Mouse (Mus musculus) midbrain, embryonic 10.5 days (tissue): ENCODE data around the gene Morc3. TPM values are rescaled to one million over a fixed set of nuclear protein-coding genes. Genes with fewer than 3 reads are reported as not detected.
A peak's percentile ranks its signal among the peaks of the same experiment; 100 is the strongest.
"Not testable (repeated sequence)": the region's sequence is repeated elsewhere in the genome, so short reads cannot be mapped to it uniquely, and the experiment has no call there.

Experiments
- DNase-seq: peaks from one replicate; pipeline ENCODE4 v3.0.0-alpha.2; 2017; ENCODE audit warnings: low spot score
- H3K27ac ChIP-seq: fragments of 300-500 bp; sonication (generic); replicated peaks from 2 replicates; pipeline ENCODE4 v1.5.1; 2016; ENCODE audit warnings: mild to moderate bottlenecking
- H3K27me3 ChIP-seq: fragments of 300-500 bp; sonication (generic); 2 replicates; pipeline ENCODE4 v1.6.1; 2016; ENCODE audit warnings: low read depth, mild to moderate bottlenecking; ENCODE audit not compliant: poor library complexity, severe bottlenecking
- H3K36me3 ChIP-seq: fragments of 300-500 bp; sonication (generic); 2 replicates; pipeline ENCODE4 v1.6.1; 2016; ENCODE audit warnings: mild to moderate bottlenecking, moderate library complexity
- H3K4me1 ChIP-seq: fragments of 300-500 bp; sonication (generic); 2 replicates; pipeline ENCODE4 v1.6.1; 2016
- H3K4me3 ChIP-seq: fragments of 300-500 bp; sonication (generic); 2 replicates; pipeline ENCODE4 v1.5.1; 2016; ENCODE audit warnings: mild to moderate bottlenecking, moderate library complexity
- H3K9me3 ChIP-seq: fragments of 300-500 bp; sonication (generic); replicated peaks from 2 replicates; pipeline ENCODE4 v1.6.1; 2016; ENCODE audit warnings: mild to moderate bottlenecking
- WGBS: fragments of 180-500 bp; shearing (Covaris S2); methylation state at CpG from one replicate; pipeline ENCODE4 v1.1.7; 2016; 5-methylcytosine and 5-hydroxymethylcytosine counted together
- polyA plus RNA-seq: library from polyadenylated mRNA; unstranded; fragments of >200 nt; fragmentation: Nextera tagmentation; extraction: Ambion mirVana; gene quantifications from 2 replicates; pipeline ENCODE4 v1.2.1, GENCODE M21; 2016

Gene Morc3
- polyA plus RNA-seq, 1 experiment from 2014 or later, result 29.5 TPM

GRCm38 (mm10) chr16:93822433-93823225 lies 9.3 kb upstream of the Morc3 start:
- H3K36me3 ChIP-seq, DNase-seq, H3K27ac ChIP-seq, H3K27me3 ChIP-seq, H3K4me1 ChIP-seq, H3K4me3 ChIP-seq: not testable (repeated sequence)
- peaks cover 15% of the 10 kb centered on the region; the same call in 1 of the 2 replicates for H3K9me3 ChIP-seq
- WGBS, result 88% methylated on average over 5 of the region's 8 CpGs

GRCm38 (mm10) chr16:93824799-93825198 lies 7.1 kb upstream of the Morc3 start:
- Histone ChIP-seq H3K4me3 (no peak overlapping the region), H3K36me3 (no peaks in the 10 kb centered on the region), H3K27me3 (no peaks in the 10 kb centered on the region), H3K4me1 (no peaks in the 10 kb centered on the region), H3K27ac (no peak overlapping the region), H3K9me3 (peaks cover 15% of the 10 kb centered on the region)
- DNase-seq, result no peak
- WGBS, result 88% methylated on average over 4 of the region's 4 CpGs

- Histone ChIP-seq H3K4me1 (no peaks in the 10 kb centered on the region), H3K9me3 (peaks cover 15% of the 10 kb centered on the region), H3K36me3 (no peaks in the 10 kb centered on the region), H3K27me3 (no peaks in the 10 kb centered on the region), H3K4me3 (no peak overlapping the region), H3K27ac (no peak overlapping the region)
- 89% methylated on average over 4 of the region's 4 CpGs for WGBS
- DNase-seq, result no peak
These were observed 6.5 kb upstream of the Morc3 start for GRCm38 (mm10) chr16:93825463-93825862.

GRCm38 (mm10) chr16:93826054-93826453 lies 5.9 kb upstream of the Morc3 start:
- Histone ChIP-seq H3K4me3 (no peak overlapping the region), H3K36me3 (no peaks in the 10 kb centered on the region), H3K27ac (no peak overlapping the region), H3K4me1 (no peaks in the 10 kb centered on the region), H3K9me3 (peaks cover 15% of the 10 kb centered on the region), H3K27me3 (peaks cover 4% of the 10 kb centered on the region; the same call in 1 of the 2 replicates)
- WGBS, result 65% methylated on average over 11 of the region's 11 CpGs
- DNase-seq, result no peak

- not testable (repeated sequence) for DNase-seq, H3K27ac ChIP-seq, H3K4me1 ChIP-seq, H3K27me3 ChIP-seq, H3K36me3 ChIP-seq, H3K4me3 ChIP-seq
- WGBS, result 43% methylated on average over 5 of the region's 5 CpGs
- H3K9me3 ChIP-seq, result peaks cover 15% of the 10 kb centered on the region
These were observed 5.4 kb upstream of the Morc3 start for GRCm38 (mm10) chr16:93826478-93826877.

- Histone ChIP-seq H3K4me3 (no peak overlapping the region), H3K4me1 (no peaks in the 10 kb centered on the region), H3K36me3 (no peaks in the 10 kb centered on the region), H3K27me3 (peaks cover 4% of the 10 kb centered on the region; the same call in 1 of the 2 replicates), H3K27ac (no peak overlapping the region), H3K9me3 (peaks cover 12% of the 10 kb centered on the region)
- DNase-seq, result no peak
- WGBS, result 88% methylated on average over 6 of the region's 6 CpGs
These were observed 5.0 kb upstream of the Morc3 start for GRCm38 (mm10) chr16:93826909-93827308.

GRCm38 (mm10) chr16:93829526-93829925 lies 2.4 kb upstream of the Morc3 start:
- 94% methylated on average over 15 of the region's 15 CpGs for WGBS

GRCm38 (mm10) chr16:93830071-93830470 lies 1.9 kb upstream of the Morc3 start:
- Histone ChIP-seq H3K36me3 (peaks cover 15% of the 10 kb centered on the region; the same call in 1 of the 2 replicates), H3K4me1 (peaks cover 13% of the 10 kb centered on the region), H3K27ac (no peak overlapping the region), H3K27me3 (peaks cover 4% of the 10 kb centered on the region; the same call in 1 of the 2 replicates), H3K9me3 (no peaks in the 10 kb centered on the region; the same call in 1 of the 2 replicates), H3K4me3 (no peak overlapping the region)
- DNase-seq, result no peak
- WGBS, result 89% methylated on average over 9 of the region's 9 CpGs

More at GRCm38 (mm10) chr16:93829526-93829925, 2.4 kb upstream of the Morc3 start:
- H3K36me3 ChIP-seq, result peaks cover 9% of the 10 kb centered on the region; the same call in 1 of the 2 replicates
- peaks cover 13% of the 10 kb centered on the region for H3K4me1 ChIP-seq
- no peak overlapping the region for H3K4me3 ChIP-seq
- H3K9me3 ChIP-seq, result no peaks in the 10 kb centered on the region; the same call in 1 of the 2 replicates
- H3K27ac ChIP-seq, result no peak overlapping the region
- no peak for DNase-seq
- peaks cover 4% of the 10 kb centered on the region; the same call in 1 of the 2 replicates for H3K27me3 ChIP-seq

GRCm38 (mm10) chr16:93830916-93831315 lies 1.0 kb upstream of the Morc3 start:
- Histone ChIP-seq H3K9me3 (no peaks in the 10 kb centered on the region; the same call in 1 of the 2 replicates), H3K4me1 (peaks cover 13% of the 10 kb centered on the region), H3K4me3 (no peak overlapping the region), H3K27ac (no peak overlapping the region), H3K36me3 (peaks cover 23% of the 10 kb centered on the region), H3K27me3 (peaks cover 4% of the 10 kb centered on the region; the same call in 1 of the 2 replicates)
- WGBS, result 76% methylated on average over 5 of the region's 5 CpGs
- DNase-seq, result no peak

GRCm38 (mm10) chr16:93832451-93833276 lies 743 bp downstream of the Morc3 start:
- H3K4me1 ChIP-seq, result peaks cover 13% of the 10 kb centered on the region
- H3K27me3 ChIP-seq, result peaks cover 4% of the 10 kb centered on the region; the same call in 1 of the 2 replicates
- H3K36me3 ChIP-seq, result peaks cover 41% of the 10 kb centered on the region
- H3K9me3 ChIP-seq, result no peaks in the 10 kb centered on the region; the same call in 1 of the 2 replicates
- 2% methylated on average over 63 of the region's 69 CpGs for WGBS
- peak overlapping the region; percentile 98 for H3K4me3 ChIP-seq
- H3K27ac ChIP-seq, result peak overlapping the region; percentile 99
- DNase-seq, result peak; percentile 57

- Histone ChIP-seq H3K27me3 (peaks cover 4% of the 10 kb centered on the region; the same call in 1 of the 2 replicates), H3K36me3 (peaks cover 49% of the 10 kb centered on the region), H3K27ac (no peak overlapping the region), H3K4me1 (peaks cover 13% of the 10 kb centered on the region), H3K4me3 (peak overlapping the region; percentile 98), H3K9me3 (0 out of 2 replicates have a peak, but pooled peaks cover 2% of the 10 kb centered on the region)
- 91% methylated on average over 6 of the region's 6 CpGs for WGBS
- DNase-seq, result no peak
These were observed 1.6 kb downstream of the Morc3 start for GRCm38 (mm10) chr16:93833551-93833950.

GRCm38 (mm10) chr16:93834076-93834475 lies 2.2 kb downstream of the Morc3 start:
- Histone ChIP-seq H3K4me3 (no peak overlapping the region), H3K9me3 (peaks cover 7% of the 10 kb centered on the region; the same call in 1 of the 2 replicates), H3K27ac (no peak overlapping the region), H3K4me1 (peaks cover 13% of the 10 kb centered on the region), H3K36me3 (peaks cover 54% of the 10 kb centered on the region), H3K27me3 (peaks cover 4% of the 10 kb centered on the region; the same call in 1 of the 2 replicates)
- DNase-seq, result no peak
- WGBS, result 94% methylated on average over 2 of the region's 2 CpGs
